Mouse (Mus musculus) B cell, adult 2 months (primary cell): Measurements from ENCODE around the gene Eipr1.
"Not testable (repeated sequence)": the region's sequence is repeated elsewhere in the genome, so short reads cannot be mapped to it uniquely, and the experiment has no call there.

Experiments used
- DNase-seq, 2 experiments: peaks; one replicate each; pipeline ENCODE4 v3.0.0; 2022

The Eipr1 gene

GRCm38 (mm10) chr12:28898307-28898706, 146.7 kb downstream of the Eipr1 start:
- DNase-seq, result no peak

- DNase-seq, result no peak
These were observed 148.1 kb downstream of the Eipr1 start for GRCm38 (mm10) chr12:28899696-28900095.

- no peak for DNase-seq
These were observed 148.7 kb downstream of the Eipr1 start for GRCm38 (mm10) chr12:28900341-28900740.

GRCm38 (mm10) chr12:28902132-28902531, 150.5 kb downstream of the Eipr1 start:
- DNase-seq, result no peak

GRCm38 (mm10) chr12:28903082-28903481, 151.5 kb downstream of the Eipr1 start:
- no peak for DNase-seq

GRCm38 (mm10) chr12:28905486-28905885, 153.9 kb downstream of the Eipr1 start:
- no peak for DNase-seq

GRCm38 (mm10) chr12:28906016-28906415, 154.4 kb downstream of the Eipr1 start:
- DNase-seq, result no peak

- DNase-seq, result no peak
These were observed 155.2 kb downstream of the Eipr1 start for GRCm38 (mm10) chr12:28906809-28907297.

GRCm38 (mm10) chr12:28907814-28908213, 156.2 kb downstream of the Eipr1 start:
- DNase-seq, result no peak

GRCm38 (mm10) chr12:28909851-28910250, 158.2 kb downstream of the Eipr1 start:
- no peak for DNase-seq

GRCm38 (mm10) chr12:28910568-28910967, 159.0 kb downstream of the Eipr1 start:
- no peak for DNase-seq

- DNase-seq, result no peak
These were observed 160.8 kb downstream of the Eipr1 start for GRCm38 (mm10) chr12:28912351-28912936.

- no peak for DNase-seq
These were observed 161.5 kb downstream of the Eipr1 start for GRCm38 (mm10) chr12:28913099-28913498.

GRCm38 (mm10) chr12:28914056-28914455, 162.5 kb downstream of the Eipr1 start:
- not testable (repeated sequence) for DNase-seq
